Mouse (Mus musculus) kidney, adult 2 months (tissue): ENCODE data around the gene Cfb.

ENCODE experiments used
- CTCF ChIP-seq: fragments of 200-500 bp; conservative IDR thresholded peaks from 2 replicates; pipeline ENCODE4 v1.5.1; 2011; ENCODE audit warnings: low read depth, mild to moderate bottlenecking, control low read depth, low read length, moderate library complexity, mixed read lengths; ENCODE audit not compliant: insufficient read depth, insufficient read length
- POLR2A ChIP-seq: fragments of 200-500 bp; IDR thresholded peaks from one replicate; pipeline ENCODE4 v1.6.1; 2011; ENCODE audit warnings: low read depth, low read length, control low read depth

- TF ChIP-seq CTCF (no peak), POLR2A (no peak)
Observed at GRCm38 (mm10) chr17:34910982-34911381, 48.7 kb upstream of the Cfb start.
